Mouse (Mus musculus) lung, embryonic 15.5 days (tissue): Measurements from ENCODE around the gene Il17d. TPM values are rescaled to one million over a fixed set of nuclear protein-coding genes. Genes with fewer than 3 reads are reported as not detected.

Experiments used
- ATAC-seq: fragments of 200-750 bp; cut with Nextera tagmentation; 2 replicates; pipeline ENCODE4 v1.8.0; 2017; ENCODE audit warnings: moderate number of reproducible peaks, borderline replicate concordance; ENCODE audit not compliant: low FRiP score, low TSS enrichment; ENCODE audit errors: extremely low read depth
- H3K27ac ChIP-seq: fragments of 300-500 bp; sonication (generic); 2 replicates; pipeline ENCODE4 v1.5.1; 2015; ENCODE audit warnings: moderate library complexity, mild to moderate bottlenecking, inconsistent platforms
- H3K27me3 ChIP-seq: fragments of 300-500 bp; sonication (generic); 2 replicates; pipeline ENCODE4 v1.6.1; 2015; ENCODE audit warnings: inconsistent platforms
- H3K36me3 ChIP-seq: fragments of 300-500 bp; sonication (generic); 2 replicates; pipeline ENCODE4 v1.6.1; 2015; ENCODE audit warnings: inconsistent platforms
- H3K4me1 ChIP-seq: fragments of 300-500 bp; sonication (generic); 2 replicates; pipeline ENCODE4 v1.6.1; 2015; ENCODE audit warnings: inconsistent platforms
- H3K4me2 ChIP-seq: fragments of 300-500 bp; sonication (generic); 2 replicates; pipeline ENCODE4 v1.6.1; 2015; ENCODE audit warnings: inconsistent platforms, mild to moderate bottlenecking, moderate library complexity
- H3K4me3 ChIP-seq: fragments of 300-500 bp; sonication (generic); 2 replicates; pipeline ENCODE4 v1.5.1; 2015; ENCODE audit warnings: mild to moderate bottlenecking, inconsistent platforms
- H3K9ac ChIP-seq: fragments of 300-500 bp; sonication (generic); 2 replicates; pipeline ENCODE4 v1.6.1; 2015; ENCODE audit warnings: inconsistent platforms
- H3K9me3 ChIP-seq: fragments of 300-500 bp; sonication (generic); 2 replicates; pipeline ENCODE4 v1.6.1; 2016; ENCODE audit warnings: inconsistent platforms
- WGBS: fragments of 180-500 bp; shearing (Covaris S2); methylation state at CpG from one replicate; pipeline ENCODE4 v1.1.7; 2015; 5-methylcytosine and 5-hydroxymethylcytosine counted together
- polyA plus RNA-seq: library from polyadenylated mRNA; unstranded; fragments of >200 nt; fragmentation: Nextera tagmentation; extraction: Ambion mirVana; gene quantifications from 2 replicates; pipeline ENCODE4 v1.2.1, GENCODE M21; 2015

Gene Il17d
- polyA plus RNA-seq, 1 experiment from 2014 or later: 5.2 TPM

DNA sequence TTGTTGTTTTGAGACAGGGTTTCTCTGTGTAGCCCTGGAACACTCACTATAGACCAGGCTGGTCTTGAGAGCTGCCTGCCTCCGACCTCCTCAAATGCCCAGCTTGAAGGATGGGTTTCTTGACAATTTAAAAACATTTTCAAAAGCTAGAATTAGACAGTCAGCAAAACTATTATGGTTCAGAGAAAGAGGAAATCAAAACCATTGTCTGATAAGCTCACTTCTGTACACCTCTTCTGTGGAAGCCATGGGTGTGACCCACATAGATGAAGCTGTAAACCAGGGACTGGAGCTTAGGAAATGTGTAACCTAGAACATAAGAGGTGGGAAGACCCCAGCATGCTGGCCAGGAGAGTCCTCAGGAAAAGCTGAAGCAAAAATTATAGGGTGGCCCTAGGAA is 32.3 kb downstream of the Il17d start:
- ATAC-seq: no peak
- H3K27me3 ChIP-seq: no peaks in the 10 kb centered on the region
- WGBS: 89% methylated on average over 1 of the region's 1 CpGs
- H3K9ac ChIP-seq: no peak overlapping the region
- H3K4me3 ChIP-seq: no peak overlapping the region
- H3K9me3 ChIP-seq: no peaks in the 10 kb centered on the region
- H3K36me3 ChIP-seq: 0 out of 2 replicates have a peak, but pooled peaks cover 3% of the 10 kb centered on the region
- no peaks in the 10 kb centered on the region for H3K4me1 ChIP-seq
- no peak overlapping the region for H3K27ac ChIP-seq
- H3K4me2 ChIP-seq: no peak overlapping the region

DNA sequence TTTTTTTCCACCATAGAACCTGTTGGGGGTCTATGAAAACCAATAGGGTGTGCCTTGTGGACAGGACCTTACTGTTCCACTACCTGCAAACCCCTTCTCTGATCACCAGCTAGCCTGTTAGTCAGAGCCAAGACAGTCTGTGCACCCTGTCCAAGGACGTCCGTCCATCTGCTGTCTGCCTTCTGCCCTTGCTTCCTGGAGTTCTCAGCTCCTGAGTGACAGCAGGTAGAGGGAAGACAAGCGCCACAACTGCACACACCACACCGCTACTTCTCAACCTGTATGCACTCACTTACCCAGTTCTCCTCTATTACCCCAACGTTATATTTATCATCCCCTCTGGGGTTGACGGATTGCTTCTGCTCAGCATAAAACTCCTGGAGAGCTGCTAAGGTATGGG is 41.0 kb downstream of the Il17d start:
- Histone ChIP-seq H3K27me3 (no peaks in the 10 kb centered on the region), H3K4me3 (no peak overlapping the region), H3K9ac (no peak overlapping the region), H3K4me1 (peaks cover 5% of the 10 kb centered on the region; the same call in 1 of the 2 replicates), H3K27ac (no peak overlapping the region), H3K9me3 (no peaks in the 10 kb centered on the region), H3K36me3 (0 out of 2 replicates have a peak, but pooled peaks cover 7% of the 10 kb centered on the region), H3K4me2 (no peak overlapping the region)
- WGBS: 85% methylated on average over 6 of the region's 6 CpGs
- no peak for ATAC-seq

DNA sequence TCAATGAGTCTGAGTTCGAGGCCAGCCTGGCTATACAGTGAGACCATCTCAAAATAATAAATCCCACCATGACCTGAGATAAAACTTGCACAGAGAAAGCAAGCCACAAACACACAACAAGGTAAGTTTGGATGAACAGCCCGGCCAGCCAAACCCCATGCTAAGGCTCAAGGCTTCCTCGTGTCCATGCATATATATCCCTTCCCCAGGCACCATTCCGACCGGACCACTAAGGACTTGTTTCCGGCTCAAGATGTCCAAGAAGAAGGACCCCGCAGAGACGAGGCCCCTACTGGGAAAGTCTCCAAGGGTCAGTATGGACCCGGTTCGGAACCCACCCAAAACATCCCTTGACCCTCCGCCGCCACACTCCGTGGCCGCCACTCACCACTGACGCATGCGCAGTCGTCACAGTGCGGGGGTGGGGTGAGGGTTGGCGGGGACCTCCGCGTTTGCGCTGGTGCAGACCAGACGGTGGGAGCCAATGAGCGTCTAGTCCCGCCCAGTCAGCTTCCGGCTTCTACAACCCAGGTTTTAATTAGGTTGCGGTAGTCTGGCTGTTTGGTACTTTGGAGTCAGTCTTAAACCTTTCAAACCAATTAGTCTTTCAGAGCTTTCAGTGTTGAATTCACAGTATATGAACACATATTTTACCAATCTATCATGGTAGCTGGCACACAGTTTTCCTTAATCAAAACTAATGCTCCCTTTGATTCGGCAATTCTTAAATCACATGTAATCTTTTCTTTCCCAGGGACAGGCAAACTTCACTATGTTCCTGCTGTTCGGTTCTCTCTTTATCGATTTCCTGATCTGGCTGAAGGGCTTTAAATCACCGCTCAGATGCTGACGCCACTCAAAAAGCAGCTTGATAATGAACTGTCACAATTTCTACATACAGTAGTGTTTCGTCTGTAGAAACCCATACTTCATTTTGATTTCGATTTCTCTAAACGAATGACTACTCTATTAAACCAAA is 46.9 kb downstream of the Il17d start, which contains the start of gene Eef1akmt1:
Gene Eef1akmt1 (minus strand): TSS at position 458 of the 979 bp plus-strand sequence.
- Histone ChIP-seq H3K4me1 (peaks cover 8% of the 10 kb centered on the region; the same call in 1 of the 2 replicates), H3K27ac (peak within 1 kb of the TSS; percentile 83), H3K9me3 (no peaks in the 10 kb centered on the region), H3K36me3 (peaks cover under 1% of the 10 kb centered on the region; the same call in 1 of the 2 replicates), H3K9ac (peak within 1 kb of the TSS; percentile 67), H3K4me3 (peak within 1 kb of the TSS; percentile 61), H3K4me2 (peak within 1 kb of the TSS; percentile 61), H3K27me3 (no peaks in the 10 kb centered on the region)
- peak; percentile 99 for ATAC-seq
- 7% methylated on average over 35 of the region's 35 CpGs for WGBS

DNA sequence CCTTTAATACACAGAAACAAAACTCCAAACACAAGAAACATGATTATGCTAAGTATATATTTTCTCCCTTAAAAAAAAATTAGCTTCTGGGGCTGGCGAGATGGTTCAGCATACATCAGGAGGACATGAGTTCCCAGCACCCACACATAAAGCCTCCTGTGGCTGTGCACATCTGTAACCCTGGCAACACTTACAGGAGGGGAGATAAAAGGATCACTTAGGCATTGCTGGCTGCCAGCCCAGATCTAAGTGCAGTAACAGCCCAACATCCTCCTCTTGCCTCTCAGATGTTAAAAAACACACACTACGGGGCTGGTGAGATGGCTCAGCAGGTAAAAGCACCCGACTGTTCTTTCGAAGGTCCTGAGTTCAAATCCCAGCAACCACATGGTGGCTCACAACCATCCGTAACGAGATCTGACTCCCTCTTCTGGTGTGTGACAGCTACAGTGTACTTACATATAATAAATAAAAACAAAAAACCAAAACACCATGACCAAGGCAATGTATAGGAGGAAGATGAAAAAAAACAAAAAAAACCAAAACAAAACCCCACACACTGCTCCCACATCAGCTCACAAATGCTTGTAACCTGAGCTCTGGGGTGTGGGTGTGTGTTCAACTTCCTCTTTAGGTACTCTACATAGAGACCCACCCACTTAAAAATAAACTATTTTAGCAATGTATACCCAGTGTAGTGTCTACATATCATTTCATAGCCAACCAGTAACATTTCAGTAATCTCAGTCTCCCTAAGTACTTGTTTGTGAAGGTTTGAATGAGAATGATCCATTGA is 50.4 kb downstream of the Il17d start:
- Histone ChIP-seq H3K27ac (no peak overlapping the region), H3K27me3 (no peaks in the 10 kb centered on the region), H3K4me2 (no peak overlapping the region), H3K9ac (no peak overlapping the region), H3K36me3 (peaks cover 9% of the 10 kb centered on the region; the same call in 1 of the 2 replicates), H3K4me3 (no peak overlapping the region), H3K9me3 (no peaks in the 10 kb centered on the region), H3K4me1 (peaks cover 6% of the 10 kb centered on the region; the same call in 1 of the 2 replicates)
- 68% methylated on average over 6 of the region's 6 CpGs for WGBS
- ATAC-seq: no peak

DNA sequence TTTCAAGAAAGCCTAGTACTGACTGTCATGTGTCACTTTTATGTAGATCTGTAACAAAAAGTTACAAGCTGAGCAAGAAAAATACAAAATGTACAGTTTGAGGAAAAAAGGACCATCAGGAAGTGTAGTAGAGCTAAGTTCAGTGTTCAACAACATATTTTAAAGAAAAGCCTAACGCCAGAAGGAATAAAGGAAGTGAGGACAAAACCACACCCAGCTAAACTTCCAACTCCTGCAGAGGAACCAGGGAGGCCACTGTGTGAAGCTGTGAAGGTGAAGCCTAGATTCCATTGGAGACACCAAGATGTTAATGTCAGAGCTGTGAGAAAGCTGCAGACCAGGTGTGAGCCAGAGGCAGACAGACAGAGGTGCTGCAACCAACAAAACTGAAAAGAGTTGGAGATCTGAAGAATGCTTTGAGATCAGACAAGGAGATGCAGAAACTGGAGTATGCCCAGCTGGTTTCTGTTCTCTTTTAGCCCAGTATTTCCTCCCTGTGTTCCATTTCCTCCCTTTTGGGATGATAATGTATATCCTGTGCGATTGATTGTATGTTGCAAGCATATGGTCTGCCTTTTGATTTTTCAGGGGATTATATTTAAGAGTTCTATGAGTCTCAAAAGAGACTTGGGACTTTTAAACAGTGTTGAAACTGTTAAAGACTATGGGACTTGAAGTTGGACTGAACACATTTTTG is 51.9 kb downstream of the Il17d start:
- no peaks in the 10 kb centered on the region for H3K9me3 ChIP-seq
- H3K4me3 ChIP-seq: no peak overlapping the region
- 92% methylated on average over 2 of the region's 2 CpGs for WGBS

DNA sequence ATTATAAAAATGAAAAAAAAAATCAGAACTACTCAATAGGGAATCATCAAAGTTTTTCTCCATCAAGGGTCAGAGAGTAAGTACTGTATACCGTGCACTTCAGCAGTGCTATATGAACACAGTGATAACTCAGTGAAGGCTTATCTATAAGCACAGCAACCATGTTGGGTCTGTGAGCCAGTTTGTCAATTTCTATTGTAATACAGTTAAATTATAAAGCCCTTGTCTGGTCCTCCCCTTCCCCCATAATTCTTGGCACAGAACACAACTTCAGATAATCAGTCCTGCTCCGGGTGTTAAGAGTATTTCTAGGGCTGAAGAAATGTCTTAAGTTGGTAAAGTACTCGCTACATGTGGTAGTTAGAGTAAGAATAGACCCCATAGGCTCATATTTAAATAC is 67.3 kb downstream of the Il17d start:
- Histone ChIP-seq H3K36me3 (peaks cover 61% of the 10 kb centered on the region), H3K27ac (no peak overlapping the region), H3K9me3 (no peaks in the 10 kb centered on the region), H3K4me3 (no peak overlapping the region), H3K4me2 (no peak overlapping the region), H3K27me3 (no peaks in the 10 kb centered on the region), H3K9ac (no peak overlapping the region), H3K4me1 (no peaks in the 10 kb centered on the region)
- ATAC-seq: no peak
- 83% methylated on average over 3 of the region's 3 CpGs for WGBS

More for the DNA sequence above, 51.9 kb downstream of the Il17d start:
- H3K4me1 ChIP-seq: no peaks in the 10 kb centered on the region
- H3K9ac ChIP-seq: no peak overlapping the region
- no peak overlapping the region for H3K27ac ChIP-seq
- no peaks in the 10 kb centered on the region for H3K27me3 ChIP-seq
- H3K36me3 ChIP-seq: peaks cover 9% of the 10 kb centered on the region
- H3K4me2 ChIP-seq: no peak overlapping the region
- no peak for ATAC-seq

Other genes starting within 250 kb of the Il17d start
- gene Cryl1, start 126.2 kb upstream of the Il17d start, polyA plus RNA-seq: 27.0 and 27.4 TPM in 2 replicates
- 12.8 and 16.2 TPM in 2 replicates for gene Ift88, start 100.7 kb upstream of the Il17d start, polyA plus RNA-seq
- gene Eef1akmt1, start 46.8 kb downstream of the Il17d start, polyA plus RNA-seq: 106 and 108 TPM in 2 replicates
- gene Xpo4, start 140.7 kb downstream of the Il17d start, polyA plus RNA-seq: 21.4 and 23.4 TPM in 2 replicates
- not detected in 2 replicates for gene Gm49361, start 221.3 kb downstream of the Il17d start, polyA plus RNA-seq
- 23.8 and 25.6 TPM in 2 replicates for gene Lats2, start 233.6 kb downstream of the Il17d start, polyA plus RNA-seq